Mouse (Mus musculus) kidney, postnatal 4 days (tissue): ENCODE measurements around the gene Lrrc49.

Source experiments
- DNase-seq, 2 experiments: peaks; one replicate each; pipeline ENCODE4 v3.0.0; 2021; ENCODE audit warnings: mixed read lengths in 2 of 2

Gene Lrrc49

GRCm38 (mm10) chr9:60674780-60675179 lies 13.2 kb downstream of the Lrrc49 start:
- peak in 1 of 2 experiments; percentile 15 for DNase-seq

- DNase-seq = no peak
Observed at GRCm38 (mm10) chr9:60672568-60672967, 15.4 kb downstream of the Lrrc49 start.

GRCm38 (mm10) chr9:60668886-60669285 lies 19.1 kb downstream of the Lrrc49 start:
- DNase-seq = no peak

GRCm38 (mm10) chr9:60665535-60665934 lies 22.4 kb downstream of the Lrrc49 start:
- no peak for DNase-seq

DNA sequence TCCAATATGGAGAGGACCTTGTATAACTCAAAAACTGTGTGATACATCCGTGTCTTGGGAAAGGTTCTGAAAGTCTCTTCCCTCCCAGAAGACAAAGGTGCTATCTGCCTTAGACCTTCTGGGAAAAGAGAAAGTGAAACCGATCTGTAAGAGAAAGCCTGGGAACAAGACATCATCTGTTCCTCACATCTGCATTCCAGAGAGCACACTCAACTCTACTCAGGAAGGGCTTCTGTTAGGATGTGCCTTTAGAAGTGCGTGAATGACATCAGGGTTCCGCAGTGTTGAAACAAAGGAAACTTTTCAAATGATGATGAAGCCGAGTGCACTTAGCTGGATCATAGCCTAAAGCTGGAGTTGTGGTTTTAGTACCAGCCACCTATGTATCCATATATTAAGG lies 23.1 kb downstream of the Lrrc49 start:
- no peak for DNase-seq

- no peak for DNase-seq
Observed at GRCm38 (mm10) chr9:60664385-60664784, 23.6 kb downstream of the Lrrc49 start.

DNA sequence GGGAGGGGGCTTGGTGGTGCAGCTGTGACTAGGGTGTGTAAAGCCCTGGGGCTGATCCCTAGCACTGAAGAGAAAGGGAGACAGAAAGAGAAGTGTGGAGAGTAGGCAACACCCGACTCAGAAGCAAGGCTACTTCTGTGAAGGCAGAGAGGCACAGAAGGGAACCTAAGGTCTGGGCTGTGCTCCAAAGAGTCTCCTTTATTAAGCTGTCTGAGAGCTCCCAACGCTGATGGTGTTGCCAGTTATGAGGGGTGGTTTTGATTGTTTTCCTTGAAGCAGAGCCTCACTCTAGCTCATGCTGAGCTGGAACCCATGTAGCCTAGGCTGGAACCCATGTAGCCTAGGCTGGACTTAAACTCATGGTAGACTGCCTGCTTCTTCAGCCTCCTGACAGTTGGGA lies 25.0 kb downstream of the Lrrc49 start:
- no peak for DNase-seq

GRCm38 (mm10) chr9:60653582-60653981 lies 34.4 kb downstream of the Lrrc49 start:
- no peak for DNase-seq

DNA sequence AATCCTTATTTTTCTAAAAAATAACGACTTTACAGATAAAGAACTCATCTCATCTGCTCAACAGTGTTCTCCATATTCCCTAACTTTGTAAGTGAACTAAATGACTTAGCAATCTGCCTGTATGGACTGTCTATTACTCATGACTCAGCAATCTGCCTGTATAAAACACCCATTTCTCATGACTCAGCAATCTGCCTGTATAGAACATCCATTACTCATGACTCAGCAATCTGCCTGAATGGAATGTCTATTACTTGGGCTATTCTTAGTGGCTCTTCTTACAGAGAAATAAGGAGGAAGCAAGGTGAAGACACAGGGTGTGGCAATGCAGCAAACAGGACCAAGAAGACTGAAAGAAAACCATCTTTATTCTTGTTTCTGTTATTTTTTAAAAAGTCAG lies 34.8 kb downstream of the Lrrc49 start:
- no peak for DNase-seq

- no peak for DNase-seq
Observed at GRCm38 (mm10) chr9:60650277-60650676, 37.7 kb downstream of the Lrrc49 start.

GRCm38 (mm10) chr9:60648981-60649975 lies 38.7 kb downstream of the Lrrc49 start:
- DNase-seq = peak; percentile 72 to 77

- DNase-seq = no peak
Observed at GRCm38 (mm10) chr9:60633601-60634000, 54.4 kb downstream of the Lrrc49 start.

- DNase-seq = no peak
Observed at GRCm38 (mm10) chr9:60626311-60626791, 61.6 kb downstream of the Lrrc49 start.

- DNase-seq = no peak
Observed at GRCm38 (mm10) chr9:60625895-60626294, 62.1 kb downstream of the Lrrc49 start.

DNA sequence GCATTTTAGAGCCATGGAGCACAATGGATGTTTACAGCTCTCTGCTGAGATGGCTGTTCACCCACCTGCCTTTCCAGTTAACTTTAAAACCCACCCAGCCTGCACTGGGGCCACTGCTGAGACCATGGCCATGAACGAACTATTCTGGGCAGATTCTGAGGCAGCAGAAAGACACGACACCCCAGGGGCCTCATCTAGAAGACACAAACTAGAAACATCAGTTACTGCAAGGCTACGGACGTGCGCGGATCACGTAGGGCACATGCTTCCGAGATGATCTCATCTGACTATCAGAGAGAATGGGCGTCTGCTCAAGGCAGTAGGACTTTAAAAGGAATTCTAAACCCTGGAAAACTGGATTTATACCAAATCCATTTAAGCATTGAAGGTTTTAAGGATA lies 71.0 kb downstream of the Lrrc49 start:
- DNase-seq = peak in 1 of 2 experiments; percentile 28

- no peak for DNase-seq
Observed at GRCm38 (mm10) chr9:60616359-60616758, 71.6 kb downstream of the Lrrc49 start.

- no peak for DNase-seq
Observed at GRCm38 (mm10) chr9:60612260-60612659, 75.7 kb downstream of the Lrrc49 start.

DNA sequence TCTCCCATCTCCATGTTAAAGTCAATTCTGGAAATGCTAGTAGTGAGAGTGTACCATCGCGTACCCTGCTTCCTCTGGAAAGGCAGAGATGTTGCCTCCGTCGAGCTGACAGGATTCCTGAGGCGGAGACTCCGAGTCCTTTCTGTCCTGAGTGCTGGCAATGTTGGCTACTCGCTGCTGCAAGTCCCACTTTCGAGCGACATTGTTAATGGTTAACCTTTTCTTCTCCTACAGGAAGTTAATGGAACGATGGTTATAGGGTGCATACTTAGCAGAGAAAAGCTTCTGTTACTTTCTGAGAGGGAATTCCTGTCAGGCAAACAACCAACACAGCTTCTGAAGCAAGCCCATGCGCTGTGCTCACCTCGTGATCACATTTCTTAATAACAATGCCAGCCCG lies 77.8 kb downstream of the Lrrc49 start:
- peak; percentile 20 to 34 for DNase-seq

DNA sequence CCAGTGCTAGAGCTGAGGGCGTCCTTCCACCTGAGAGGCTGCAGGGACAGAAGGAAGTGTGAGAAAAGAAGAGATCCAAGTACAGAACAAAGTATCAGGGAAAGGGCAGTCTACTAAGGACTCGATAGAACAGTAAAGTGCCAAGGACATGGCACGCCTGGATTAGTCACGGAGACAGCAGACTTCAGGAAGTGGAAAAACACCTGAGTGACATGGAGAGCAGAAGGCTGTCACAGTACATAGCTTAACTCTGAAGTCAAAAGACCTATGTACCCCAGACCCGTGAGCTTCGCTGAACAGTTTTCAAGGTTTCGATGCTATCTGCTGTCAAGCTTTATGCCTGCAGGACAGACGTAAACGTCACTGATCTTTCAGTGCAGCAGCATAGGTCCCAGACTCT lies 79.1 kb downstream of the Lrrc49 start:
- no peak for DNase-seq

- no peak for DNase-seq
Observed at GRCm38 (mm10) chr9:60608086-60608485, 79.9 kb downstream of the Lrrc49 start.

DNA sequence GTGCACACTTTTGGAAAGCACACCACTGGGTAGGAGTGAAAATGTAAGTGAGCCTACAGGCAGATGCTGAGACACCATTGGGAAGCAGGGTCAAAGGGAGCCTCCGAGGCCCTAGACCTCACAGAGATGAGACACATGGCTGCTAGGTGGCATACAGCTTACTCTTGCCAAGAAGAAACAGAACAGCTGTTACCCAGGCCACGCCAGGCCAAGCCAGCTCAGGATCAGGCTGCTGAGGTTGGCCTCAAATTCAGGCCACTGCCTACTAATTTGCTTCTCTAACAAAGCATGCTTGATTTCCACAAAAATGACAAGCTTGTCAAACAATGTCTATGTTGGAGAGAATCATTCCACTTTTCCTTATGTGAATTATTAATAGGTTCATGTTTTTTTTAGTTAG lies 83.0 kb downstream of the Lrrc49 start:
- DNase-seq = no peak

- DNase-seq = no peak
Observed at GRCm38 (mm10) chr9:60601936-60602335, 86.0 kb downstream of the Lrrc49 start.

DNA sequence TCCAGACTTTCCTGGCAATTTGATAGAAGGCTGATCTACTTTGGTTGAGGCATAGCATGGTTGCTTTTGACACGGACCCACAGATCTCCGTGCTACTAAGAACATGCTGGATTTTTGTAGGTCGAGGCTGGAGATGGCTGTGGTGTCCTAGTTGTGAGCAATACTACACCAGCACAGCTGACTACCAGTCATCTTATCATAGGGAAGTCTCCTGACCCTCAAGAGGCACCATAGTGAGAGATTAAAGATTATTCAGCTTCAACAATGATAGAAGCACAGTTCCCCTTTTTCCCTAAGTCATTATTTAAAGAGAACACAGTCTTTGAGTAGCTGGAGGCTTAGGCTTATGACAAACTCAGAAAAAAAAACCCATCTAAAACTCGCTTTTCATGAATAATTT lies 87.7 kb downstream of the Lrrc49 start:
- DNase-seq = no peak

- peak; percentile 63 to 76 for DNase-seq
Observed at GRCm38 (mm10) chr9:60599489-60599888, 88.5 kb downstream of the Lrrc49 start.
